Mouse (Mus musculus): ENCODE measurements around the gene Zfp773. TPM values are rescaled to one million over a fixed set of nuclear protein-coding genes. Genes with fewer than 3 reads are reported as not detected.
A peak's percentile ranks its signal among the peaks of the same experiment; 100 is the strongest.

Gene Zfp773
- polyA plus RNA-seq, 1 experiment from 2014 or later: 1.2 TPM

GRCm38 (mm10) chr7:7120921-7121601, 15.5 kb downstream of the Zfp773 start, which contains the start of gene Zfp954:
Gene Zfp954 (minus strand): TSS chr7:7121488.
- peak; percentile 94 for ATAC-seq (replicated peaks; ENCODE audit: extremely low read depth, insufficient read depth, low FRiP score)
- Histone ChIP-seq H3K4me1 (ENCODE audit: control insufficient read depth, insufficient read depth, low read length) (peaks cover 6% of the 10 kb centered on the region; the same call in 1 of the 2 replicates), H3K9ac (ENCODE audit: low read length) (peak within 1 kb of the TSS; percentile 76), H3K36me3 (ENCODE audit: control insufficient read depth, insufficient read depth) (peaks cover 14% of the 10 kb centered on the region; the same call in 1 of the 2 replicates), H3K9me3 (replicated peaks; ENCODE audit: control insufficient read depth, low read length) (no peaks in the 10 kb centered on the region), H3K27me3 (ENCODE audit: control insufficient read depth, insufficient read depth, low read length) (no peaks in the 10 kb centered on the region), H3K4me3 (ENCODE audit: low read length) (peak within 1 kb of the TSS; percentile 72), H3K4me2 (ENCODE audit: low read depth, low read length) (peak within 1 kb of the TSS; percentile 70), H3K27ac (ENCODE audit: low read length) (peak within 1 kb of the TSS; percentile 61)
- under 1% methylated on average over 30 of the region's 30 CpGs for WGBS

DNA sequence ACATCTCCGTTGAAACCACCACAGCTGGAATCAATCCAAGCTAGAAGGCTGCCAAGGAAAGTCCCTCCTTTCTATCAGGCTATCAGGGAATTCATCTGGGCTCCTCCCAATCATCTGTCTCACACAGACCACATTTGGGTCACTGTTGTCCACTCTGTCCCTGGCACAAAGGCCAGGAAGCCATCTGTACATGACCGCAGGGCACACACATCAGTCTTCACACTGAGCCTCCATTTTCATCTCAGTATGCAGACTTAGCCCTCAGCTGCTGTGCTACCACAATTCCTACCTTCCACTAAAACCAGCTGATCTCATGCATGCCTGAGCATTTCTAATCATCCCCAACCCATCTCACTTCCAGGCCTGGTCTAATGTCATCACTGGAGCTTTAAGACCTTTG, 18.1 kb downstream of the Zfp773 start:
- no peak for ATAC-seq (replicated peaks; ENCODE audit: extremely low read depth, insufficient read depth, low FRiP score)
- peaks cover 26% of the 10 kb centered on the region for H3K36me3 ChIP-seq (ENCODE audit: control insufficient read depth, insufficient read depth)
- H3K4me3 ChIP-seq (ENCODE audit: low read length): no peak overlapping the region

DNA sequence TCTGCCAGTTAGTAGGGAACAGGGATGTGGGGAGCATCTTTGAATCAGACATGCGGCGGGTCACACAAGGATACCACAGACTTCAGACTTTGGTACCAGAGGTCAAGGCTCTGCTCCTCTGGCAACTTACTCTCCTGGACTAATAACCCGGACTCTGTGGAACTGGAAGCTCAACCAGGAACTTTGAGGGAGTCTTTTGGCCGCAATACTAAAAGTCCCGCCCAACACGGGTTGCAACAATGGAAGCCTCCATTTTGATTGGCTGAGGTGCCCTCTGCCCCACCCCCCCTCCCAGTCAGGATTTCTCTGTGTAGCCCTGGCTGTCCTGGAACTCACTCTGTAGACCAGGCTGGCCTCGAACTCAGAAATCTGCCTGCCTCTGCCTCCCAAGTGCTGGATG, 28.1 kb downstream of the Zfp773 start:
- no peaks in the 10 kb centered on the region for H3K36me3 ChIP-seq (ENCODE audit: control insufficient read depth, insufficient read depth)
- 82% methylated on average over 7 of the region's 7 CpGs for WGBS
- no peak overlapping the region for H3K9ac ChIP-seq (ENCODE audit: low read length)
- no peak overlapping the region for H3K4me3 ChIP-seq (ENCODE audit: low read length)
- no peak overlapping the region for H3K4me2 ChIP-seq (ENCODE audit: low read depth, low read length)
- H3K27me3 ChIP-seq (ENCODE audit: control insufficient read depth, insufficient read depth, low read length): no peaks in the 10 kb centered on the region
- no peaks in the 10 kb centered on the region for H3K4me1 ChIP-seq (ENCODE audit: control insufficient read depth, insufficient read depth, low read length)
- no peak for ATAC-seq (replicated peaks; ENCODE audit: extremely low read depth, insufficient read depth, low FRiP score)
- no peak overlapping the region for H3K27ac ChIP-seq (ENCODE audit: low read length)
- H3K9me3 ChIP-seq (replicated peaks; ENCODE audit: control insufficient read depth, low read length): peaks cover 9% of the 10 kb centered on the region

More for the DNA sequence above, 18.1 kb downstream of the Zfp773 start:
- H3K9ac ChIP-seq (ENCODE audit: low read length): no peak overlapping the region
- WGBS: 89% methylated on average over 2 of the region's 2 CpGs
- peaks cover 6% of the 10 kb centered on the region; the same call in 1 of the 2 replicates for H3K4me1 ChIP-seq (ENCODE audit: control insufficient read depth, insufficient read depth, low read length)
- no peaks in the 10 kb centered on the region for H3K27me3 ChIP-seq (ENCODE audit: control insufficient read depth, insufficient read depth, low read length)
- H3K27ac ChIP-seq (ENCODE audit: low read length): no peak overlapping the region
- H3K9me3 ChIP-seq (replicated peaks; ENCODE audit: control insufficient read depth, low read length): no peaks in the 10 kb centered on the region
- no peak overlapping the region for H3K4me2 ChIP-seq (ENCODE audit: low read depth, low read length)

Other genes with a start within 250 kb of the Zfp773 start
- gene Aurkc, start 141.5 kb downstream of the Zfp773 start, polyA plus RNA-seq (2015; fragmentation: Nextera tagmentation; extraction: Ambion mirVana): 0.15 TPM in 1 of 2 replicates, not detected in the other
- gene Zfp954, start 15.3 kb downstream of the Zfp773 start, polyA plus RNA-seq (2015; fragmentation: Nextera tagmentation; extraction: Ambion mirVana): 8.4 and 9.9 TPM in 2 replicates
- 1.5 and 1.8 TPM in 2 replicates for gene Zfp418, start 34.6 kb upstream of the Zfp773 start, polyA plus RNA-seq (2015; fragmentation: Nextera tagmentation; extraction: Ambion mirVana)
- 4.6 and 5.3 TPM in 2 replicates for gene Zfp772, start 73.2 kb upstream of the Zfp773 start, polyA plus RNA-seq (2015; fragmentation: Nextera tagmentation; extraction: Ambion mirVana)
- gene Vmn2r29, start 110.6 kb upstream of the Zfp773 start, polyA plus RNA-seq (2015; fragmentation: Nextera tagmentation; extraction: Ambion mirVana): 0.05 TPM in 1 of 2 replicates, not detected in the other
- 2.3 and 3.1 TPM in 2 replicates for gene Gm45844, start 141.5 kb upstream of the Zfp773 start, polyA plus RNA-seq (2015; fragmentation: Nextera tagmentation; extraction: Ambion mirVana)
- 54.8 and 54.9 TPM in 2 replicates for gene Clcn4, start 164.1 kb upstream of the Zfp773 start, polyA plus RNA-seq (2015; fragmentation: Nextera tagmentation; extraction: Ambion mirVana)
- gene Vmn2r30, start 200.9 kb upstream of the Zfp773 start, polyA plus RNA-seq (2015; fragmentation: Nextera tagmentation; extraction: Ambion mirVana): 0.01 TPM in 1 of 2 replicates, not detected in the other
- gene Gm45783, start 237.8 kb upstream of the Zfp773 start, polyA plus RNA-seq (2015; fragmentation: Nextera tagmentation; extraction: Ambion mirVana): not detected in 2 replicates